Mouse (Mus musculus): ENCODE measurements around the gene Scrn2.

Gene Scrn2

DNA sequence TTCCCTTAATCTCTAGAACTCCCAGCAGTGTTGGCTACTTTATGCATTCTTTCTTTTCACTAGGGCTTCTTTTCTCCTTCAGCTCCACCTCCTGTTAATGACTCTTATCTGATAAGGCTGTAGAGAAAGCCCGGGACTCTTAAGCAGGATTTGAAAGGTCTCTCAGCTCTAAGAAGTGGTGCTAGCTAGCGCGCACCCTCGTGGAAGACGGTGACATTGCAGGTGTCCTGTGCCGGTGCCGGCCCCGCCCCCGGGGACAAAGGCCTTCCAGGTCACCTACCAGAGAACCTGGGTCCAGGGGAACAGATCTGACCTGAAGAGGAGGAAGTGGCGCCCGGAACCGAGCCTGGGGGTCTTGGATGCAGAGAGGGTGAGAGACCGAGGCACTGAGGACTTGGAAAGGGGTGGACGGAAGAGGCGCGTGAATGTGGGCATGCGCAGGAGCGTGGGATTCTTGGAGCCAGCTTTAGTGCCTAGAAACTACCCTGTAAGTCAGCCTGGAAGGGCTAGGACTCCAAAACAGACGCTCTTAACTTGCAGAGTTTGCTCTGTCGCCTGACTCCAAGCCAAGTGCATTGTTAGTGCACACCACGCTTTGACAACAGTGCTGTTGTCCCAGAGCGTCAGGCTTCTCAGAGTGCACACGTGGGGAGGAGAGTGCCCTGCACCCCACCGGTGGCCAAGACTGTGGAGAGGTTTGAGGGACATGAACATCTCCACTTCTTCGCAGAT lies at the start of gene Scrn2:
Gene Scrn2, plus strand, starts transcription at position 253 of the 732 bp plus-strand sequence.
- peak; percentile 95 for DNase-seq

DNA sequence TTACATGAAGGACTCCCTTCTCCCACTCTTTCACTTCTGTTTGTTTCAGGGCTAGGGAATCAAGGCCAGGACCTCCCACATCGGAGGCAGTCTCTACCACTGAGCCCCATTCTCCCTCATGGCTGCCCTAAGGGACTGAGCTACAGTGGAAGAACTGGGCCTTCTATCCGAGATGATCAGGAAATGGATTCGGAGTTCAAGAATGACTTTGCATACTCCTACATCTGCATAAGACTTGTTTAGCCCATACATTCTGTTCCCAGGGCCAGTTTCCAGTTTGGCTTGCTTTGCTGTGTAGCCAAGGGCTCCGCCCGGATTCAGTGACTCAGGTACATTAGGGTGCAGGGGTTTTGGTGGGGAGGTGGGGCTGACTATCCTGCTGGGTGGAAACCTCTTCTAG lies 49.7 kb upstream of the Scrn2 start:
- no peak for DNase-seq

DNA sequence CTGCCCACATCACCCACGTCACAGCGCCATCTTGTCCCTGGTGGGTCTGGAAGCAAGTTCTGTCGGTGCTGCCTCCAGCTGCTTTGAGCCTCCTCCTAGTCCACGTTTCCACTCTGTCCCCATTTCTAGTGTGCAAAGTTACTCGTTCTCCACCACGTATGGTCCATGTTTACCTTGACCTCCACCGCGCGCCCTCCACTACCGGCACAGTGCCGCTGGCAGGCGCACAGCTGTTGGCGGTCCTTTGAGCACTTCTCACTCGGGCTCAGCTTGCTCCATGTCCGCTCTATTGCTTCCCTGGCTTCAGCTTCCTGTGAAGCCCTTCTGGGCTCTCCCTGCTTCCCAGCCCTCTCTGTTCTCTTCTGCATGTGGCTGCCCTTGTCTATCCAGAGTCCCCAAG lies 48.3 kb upstream of the Scrn2 start:
- DNase-seq, result no peak

DNA sequence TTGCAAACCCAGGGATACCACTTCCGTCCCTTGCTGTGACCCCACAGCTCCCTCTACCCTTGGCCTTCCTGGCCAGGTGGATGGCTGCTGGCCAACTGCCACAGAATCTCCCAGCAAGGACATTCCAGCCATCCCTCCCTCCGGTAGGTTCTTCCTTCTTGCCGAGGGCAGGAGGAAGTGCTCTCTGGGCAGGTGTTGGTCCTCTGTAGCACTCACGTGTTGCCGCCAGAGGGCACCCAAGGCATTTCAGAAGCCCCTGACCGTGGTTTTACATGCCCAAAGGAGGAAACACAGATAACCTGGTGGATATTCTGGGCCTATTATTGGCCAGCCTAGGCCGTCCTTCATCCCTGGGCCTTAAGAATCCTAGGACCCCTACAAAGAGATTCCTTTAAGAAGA lies 47.4 kb upstream of the Scrn2 start:
- DNase-seq, result peak; percentile 87

GRCm38 (mm10) chr11:96982859-96983258 lies 46.9 kb upstream of the Scrn2 start, which contains the start of gene Sp2:
Sp2 (minus strand) TSS chr11:96982959.
- no peak for DNase-seq

DNA sequence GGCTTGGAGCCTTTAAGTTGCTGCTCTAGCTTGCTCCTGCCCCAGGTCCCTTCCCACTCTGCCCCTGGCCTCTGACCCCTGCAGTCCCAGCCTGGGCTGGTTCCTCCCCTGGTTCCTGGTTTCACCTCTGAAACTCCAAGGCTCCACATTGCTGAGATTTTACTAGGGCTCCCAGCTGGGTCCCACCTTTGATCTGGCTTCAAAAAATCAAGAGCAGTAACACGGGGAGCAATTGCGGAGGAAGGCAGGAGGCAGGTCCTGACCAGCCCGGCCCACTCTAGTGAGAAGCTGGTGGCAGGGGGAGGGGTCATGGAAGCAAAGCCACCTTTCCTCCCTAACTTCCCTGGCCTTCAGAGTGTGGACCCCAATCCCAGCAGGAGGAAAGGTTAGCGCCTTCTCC lies 44.8 kb upstream of the Scrn2 start:
- no peak for DNase-seq

DNA sequence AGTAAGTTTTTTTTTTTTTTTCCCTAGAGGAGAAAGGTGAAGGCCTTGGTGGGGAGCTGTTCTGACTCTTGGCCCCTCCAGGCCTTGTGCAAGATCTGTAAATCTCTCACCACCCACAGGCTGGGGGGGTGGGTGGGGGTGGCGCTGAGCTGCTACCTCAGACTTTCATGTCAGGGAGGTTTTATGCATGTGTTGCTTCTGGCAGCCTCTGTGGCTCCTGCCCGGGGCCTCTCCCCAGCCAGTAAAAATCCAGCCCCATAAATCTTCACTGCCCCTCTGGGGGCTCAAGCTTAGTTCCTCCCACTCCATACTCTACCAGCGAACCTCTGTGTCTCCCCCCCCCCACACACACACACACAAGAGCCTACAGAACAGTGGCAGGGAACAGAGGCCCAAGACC lies 43.3 kb upstream of the Scrn2 start:
- no peak for DNase-seq

GRCm38 (mm10) chr11:96987873-96988655 lies 41.7 kb upstream of the Scrn2 start:
- no peak for DNase-seq

GRCm38 (mm10) chr11:96991501-96991900 lies 38.2 kb upstream of the Scrn2 start:
- no peak for DNase-seq

GRCm38 (mm10) chr11:96992722-96993311 lies 36.9 kb upstream of the Scrn2 start:
- no peak for DNase-seq

- DNase-seq, result no peak
Measured at GRCm38 (mm10) chr11:96995031-96995430, 34.7 kb upstream of the Scrn2 start.

DNA sequence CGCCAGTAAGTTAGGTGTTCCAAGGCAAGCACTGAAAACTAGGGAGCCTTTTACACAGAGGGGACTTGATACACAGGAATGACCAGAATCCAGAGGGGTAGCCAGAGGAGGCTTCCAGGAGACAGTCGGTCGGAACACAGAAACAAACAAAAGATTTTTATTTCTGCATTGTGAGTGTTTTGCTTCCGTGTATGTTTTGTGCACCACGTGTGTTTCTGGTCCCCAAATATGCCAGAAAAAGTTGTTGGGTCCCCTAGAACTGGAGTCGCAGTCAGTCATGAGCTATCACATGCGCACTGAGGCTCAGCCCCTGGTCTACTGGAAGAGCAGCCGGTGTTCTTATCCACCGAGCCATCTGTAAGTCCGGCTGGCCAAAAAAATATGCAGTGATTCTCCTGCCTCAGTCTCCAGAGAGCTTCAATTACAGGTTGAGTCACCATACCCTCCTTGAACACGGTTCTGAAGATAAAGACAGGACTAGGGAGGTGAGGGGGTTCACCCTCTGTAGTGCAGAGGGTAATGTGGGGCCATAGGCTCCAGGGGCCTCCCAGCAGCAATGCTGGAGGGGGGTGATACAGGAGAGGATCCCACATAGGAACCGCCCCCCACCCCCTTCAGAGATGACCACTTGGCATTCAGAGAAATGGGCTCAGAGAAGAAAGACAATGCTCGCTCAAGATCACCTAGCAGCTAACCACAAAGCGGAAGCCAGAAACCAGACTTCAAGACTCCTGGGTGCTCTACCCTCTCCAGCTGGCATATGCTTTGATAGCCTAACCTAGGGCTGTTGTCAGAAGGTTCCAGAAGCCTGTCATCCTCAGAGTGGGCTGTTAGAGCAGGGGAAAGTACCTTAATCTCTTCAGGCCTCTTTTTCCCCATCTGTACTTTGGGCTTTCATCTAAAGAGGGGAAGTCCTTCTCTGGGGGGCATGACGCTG lies 33.6 kb upstream of the Scrn2 start:
- DNase-seq, result no peak

DNA sequence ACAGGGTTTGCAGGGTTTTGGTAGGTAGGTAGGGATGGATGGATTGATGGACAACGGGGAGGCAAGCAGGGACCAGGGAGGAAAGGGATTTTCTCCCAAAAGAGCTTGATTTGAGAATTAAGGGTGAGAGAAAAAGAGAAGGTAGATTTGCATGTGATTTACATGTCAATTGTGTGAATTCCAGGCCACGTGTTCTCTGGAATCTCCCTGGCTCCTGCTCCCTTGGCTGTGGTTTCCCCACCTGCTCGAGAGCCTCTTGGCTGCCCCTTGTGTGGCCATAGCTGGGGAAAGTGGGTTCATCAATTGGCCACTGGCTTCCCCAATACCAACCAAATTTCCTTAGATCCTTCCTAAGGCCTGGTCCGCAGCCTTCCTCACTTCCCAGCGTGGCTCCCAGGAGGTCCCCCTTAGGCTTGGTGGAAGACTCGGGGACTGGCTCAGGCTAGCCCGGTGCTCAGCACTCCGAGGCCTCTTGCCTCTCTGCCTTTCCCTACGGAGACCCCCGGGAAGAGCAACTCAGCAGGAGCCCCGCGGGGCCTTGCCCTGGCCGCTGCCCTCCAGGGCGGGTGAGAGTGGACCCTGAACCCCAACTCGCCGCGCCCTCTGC lies 32.9 kb upstream of the Scrn2 start:
- no peak for DNase-seq

- DNase-seq, result peak; percentile 56
Measured at GRCm38 (mm10) chr11:96997380-96997956, 32.3 kb upstream of the Scrn2 start.

DNA sequence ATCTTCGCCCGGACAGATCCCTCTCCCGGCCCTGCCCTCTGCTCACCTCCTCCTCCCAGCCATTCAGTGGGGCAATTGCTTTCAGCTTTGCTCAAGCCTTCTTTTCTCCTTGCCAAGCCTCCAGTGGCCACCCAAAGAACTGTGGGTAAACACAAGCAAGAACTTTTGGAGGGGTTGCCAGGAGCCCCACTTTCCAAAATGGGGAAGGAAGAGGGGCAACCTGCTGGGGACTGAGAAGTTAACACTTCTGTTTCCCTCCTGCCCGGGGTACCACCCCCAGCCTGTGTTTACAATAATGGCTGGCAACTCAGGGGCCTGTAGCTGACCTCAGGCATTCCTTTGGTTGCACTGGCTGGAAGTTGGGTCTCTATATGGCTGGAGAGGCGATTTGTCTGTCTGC lies 26.6 kb upstream of the Scrn2 start:
- DNase-seq, result no peak

GRCm38 (mm10) chr11:97007093-97007794 lies 22.5 kb upstream of the Scrn2 start:
- DNase-seq, result no peak

DNA sequence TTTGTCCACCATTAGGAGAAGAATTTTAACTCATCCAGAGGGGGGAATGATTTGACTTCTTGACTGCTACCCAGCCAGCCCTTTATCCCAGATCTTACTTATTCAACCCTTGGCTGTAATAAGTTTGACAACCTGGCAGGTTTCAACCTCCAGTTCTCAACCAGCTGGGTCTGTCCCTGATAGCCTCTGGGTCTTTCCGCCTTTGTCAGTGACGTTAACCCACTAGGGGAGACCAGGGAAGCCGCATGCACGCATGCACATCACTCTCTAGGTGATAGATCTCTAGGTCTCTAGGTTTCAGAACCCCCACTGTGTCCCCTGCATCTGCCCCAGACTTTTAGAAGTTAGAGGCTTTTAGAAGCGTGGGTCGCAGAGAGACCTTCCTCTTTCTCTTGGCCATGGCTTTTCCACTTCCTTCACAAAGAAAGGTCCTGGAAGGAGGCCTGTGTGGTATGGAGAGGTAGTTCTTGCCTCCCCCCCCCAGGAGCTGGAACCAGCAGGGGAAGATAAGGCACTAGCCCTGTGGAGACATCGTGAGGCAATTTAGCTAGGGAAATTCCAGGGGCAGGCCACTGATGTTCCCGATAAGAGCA lies 20.4 kb upstream of the Scrn2 start:
- DNase-seq, result no peak

DNA sequence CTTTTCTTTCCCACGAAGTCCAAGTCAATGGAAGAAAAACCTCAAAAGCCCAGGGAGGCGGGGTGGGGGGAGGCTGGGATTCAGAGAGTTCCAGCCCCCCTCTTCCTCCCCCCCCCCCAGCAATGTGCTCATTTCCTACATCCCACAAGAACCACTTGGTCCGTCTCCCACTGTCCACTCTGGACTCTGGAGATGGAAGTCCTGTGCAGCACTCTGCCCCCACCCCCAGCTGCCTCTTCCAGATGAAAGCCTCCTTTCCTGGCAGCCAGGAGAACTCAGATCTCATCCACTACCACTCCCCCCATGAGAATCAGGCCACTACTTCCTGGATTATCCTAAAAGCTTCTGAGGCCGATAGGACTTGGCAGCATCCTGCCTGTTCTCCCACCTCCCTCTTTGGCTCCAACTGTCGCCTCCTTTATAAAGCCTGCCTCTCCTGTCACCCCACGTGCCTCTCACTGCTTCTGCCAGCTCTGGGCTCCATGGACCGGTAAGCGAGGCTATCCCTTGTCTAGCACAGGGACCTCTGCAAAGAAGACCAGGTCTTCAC lies 16.5 kb upstream of the Scrn2 start, which contains the start of gene Sp6:
Gene Sp6, plus strand, starts transcription at position 274 of the 550 bp plus-strand sequence.
- no peak for DNase-seq

GRCm38 (mm10) chr11:97017696-97018582 lies 11.8 kb upstream of the Scrn2 start:
- DNase-seq, result no peak

All from kidney, adult 9 months (tissue).